Mouse (Mus musculus) embryonic facial prominence, embryonic 10.5 days (tissue): ENCODE data around the gene Nebl. TPM values are rescaled to one million over a fixed set of nuclear protein-coding genes. Genes with fewer than 3 reads are reported as not detected.

Experiments used
- DNase-seq: peaks from one replicate; pipeline ENCODE4 v3.0.0-alpha.2; 2017; ENCODE audit warnings: low spot score
- H3K27ac ChIP-seq: fragments of 300-500 bp; sonication (generic); replicated peaks from 2 replicates; pipeline ENCODE4 v1.5.1; 2016; ENCODE audit warnings: mild to moderate bottlenecking
- H3K27me3 ChIP-seq: fragments of 300-500 bp; sonication (generic); replicated peaks from 2 replicates; pipeline ENCODE4 v1.6.1; 2016; ENCODE audit warnings: low read depth, mild to moderate bottlenecking; ENCODE audit not compliant: poor library complexity, severe bottlenecking
- H3K36me3 ChIP-seq: fragments of 300-500 bp; sonication (generic); replicated peaks from 2 replicates; pipeline ENCODE4 v1.6.1; 2016; ENCODE audit warnings: mild to moderate bottlenecking, moderate library complexity
- H3K4me1 ChIP-seq: fragments of 300-500 bp; sonication (generic); 2 replicates; pipeline ENCODE4 v1.6.1; 2016
- H3K4me3 ChIP-seq: fragments of 300-500 bp; sonication (generic); 2 replicates; pipeline ENCODE4 v1.5.1; 2016; ENCODE audit warnings: mild to moderate bottlenecking, moderate library complexity
- H3K9me3 ChIP-seq: fragments of 300-500 bp; sonication (generic); 2 replicates; pipeline ENCODE4 v1.6.1; 2016; ENCODE audit warnings: mild to moderate bottlenecking
- WGBS: fragments of 180-500 bp; shearing (Covaris S2); methylation state at CpG from one replicate; pipeline ENCODE4 v1.1.7; 2016; 5-methylcytosine and 5-hydroxymethylcytosine counted together
- polyA plus RNA-seq: library from polyadenylated mRNA; unstranded; fragments of >200 nt; fragmentation: Nextera tagmentation; extraction: Ambion mirVana; gene quantifications from 2 replicates; pipeline ENCODE4 v1.2.1, GENCODE M21; 2016

The Nebl gene
- polyA plus RNA-seq, 1 experiment from 2014 or later: 6.7 TPM

DNA sequence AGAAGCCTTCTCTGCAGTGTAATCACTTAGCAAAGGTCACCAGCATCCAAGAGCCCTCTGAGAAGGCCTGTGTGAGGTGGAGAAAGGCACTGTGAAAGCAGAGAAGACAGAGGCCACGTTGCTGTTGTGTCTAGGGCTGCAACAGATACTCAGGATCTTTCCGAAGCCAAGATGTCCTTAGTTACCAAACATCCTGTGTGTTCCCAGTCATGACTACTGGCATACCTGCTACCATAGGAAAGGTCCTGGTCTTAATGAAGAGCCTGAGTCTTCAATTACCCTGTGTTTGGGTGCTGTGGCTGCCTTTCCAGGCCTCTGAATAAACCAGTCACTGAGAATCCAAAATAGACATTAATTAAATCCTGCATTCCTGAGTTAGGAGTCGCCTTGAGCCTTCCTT, 81.5 kb downstream of the Nebl start:
- DNase-seq: no peak
- Histone ChIP-seq H3K4me1 (peaks cover 12% of the 10 kb centered on the region), H3K9me3 (no peaks in the 10 kb centered on the region), H3K27ac (no peak overlapping the region), H3K36me3 (no peaks in the 10 kb centered on the region), H3K4me3 (no peak overlapping the region), H3K27me3 (no peaks in the 10 kb centered on the region)
- WGBS: 49% methylated on average over 3 of the region's 3 CpGs

DNA sequence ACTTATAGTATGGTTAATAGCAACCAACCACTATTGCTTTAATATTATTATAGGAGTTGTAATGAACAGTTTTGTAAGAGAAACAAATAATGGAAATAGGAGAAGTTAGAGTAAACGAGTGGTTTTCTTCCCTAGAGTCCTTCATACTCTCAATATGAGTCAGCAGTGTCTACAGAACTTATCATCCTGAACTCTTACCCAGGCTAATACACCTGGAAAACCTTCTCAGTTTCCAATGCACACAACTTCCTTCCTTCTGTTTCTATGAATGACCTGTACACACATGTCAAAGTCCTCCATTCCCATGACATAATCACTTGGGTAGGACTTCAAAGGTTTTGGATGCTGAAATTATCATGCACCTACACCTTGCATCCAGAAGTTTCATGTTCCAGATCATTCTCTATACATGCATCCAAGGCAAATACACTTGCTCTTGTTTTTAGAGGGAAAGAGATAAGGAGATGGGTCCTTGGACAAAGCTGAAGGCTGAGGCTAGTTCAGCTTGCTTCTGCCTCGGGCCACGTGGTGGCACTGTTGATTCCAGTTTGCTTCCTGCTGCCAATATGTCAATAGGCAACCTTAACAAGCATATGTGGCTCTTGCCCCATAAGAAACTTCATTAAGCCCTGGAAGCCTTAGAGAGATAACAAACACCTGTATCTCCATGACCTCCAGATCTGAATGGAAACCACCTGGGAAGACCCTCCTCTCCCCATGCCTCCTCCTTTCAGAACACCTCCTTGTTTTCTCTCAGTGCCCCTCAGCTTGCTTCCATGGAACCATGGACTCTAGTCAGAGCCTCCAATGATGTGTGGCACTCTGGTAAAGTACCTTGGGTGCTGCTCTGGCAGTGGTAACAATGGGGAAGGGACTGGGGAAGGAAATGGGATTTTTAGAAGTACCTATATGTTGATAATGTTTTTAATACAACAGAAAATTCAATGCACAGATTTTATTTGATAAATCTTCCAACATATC, 86.7 kb downstream of the Nebl start:
- H3K4me1 ChIP-seq: peaks cover 8% of the 10 kb centered on the region
- H3K27me3 ChIP-seq: no peaks in the 10 kb centered on the region
- H3K27ac ChIP-seq: no peak overlapping the region
- H3K36me3 ChIP-seq: no peaks in the 10 kb centered on the region
- 28% methylated on average over 3 of the region's 3 CpGs for WGBS
- H3K9me3 ChIP-seq: no peaks in the 10 kb centered on the region
- peak; percentile 66 for DNase-seq
- no peak overlapping the region for H3K4me3 ChIP-seq

DNA sequence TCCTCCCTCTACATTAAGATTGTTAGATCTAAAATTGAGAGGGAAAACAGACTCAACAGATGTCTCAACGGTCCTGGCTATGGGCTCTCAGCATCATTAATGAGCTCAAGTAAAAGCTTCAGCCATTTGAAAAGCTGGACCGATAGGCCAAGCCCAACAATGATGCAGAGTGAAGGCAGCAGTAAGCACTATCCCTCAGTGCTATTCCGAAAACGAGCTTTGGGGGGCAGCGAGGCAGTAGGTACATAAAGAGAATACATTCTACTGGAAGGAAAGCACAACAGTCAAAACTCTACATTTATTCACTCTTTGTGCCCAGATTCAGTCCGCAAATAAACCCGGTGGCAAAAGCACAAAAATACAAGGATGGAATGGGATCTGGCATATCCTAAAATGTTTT, 87.4 kb downstream of the Nebl start:
- peaks cover 8% of the 10 kb centered on the region for H3K4me1 ChIP-seq
- no peaks in the 10 kb centered on the region for H3K27me3 ChIP-seq
- no peaks in the 10 kb centered on the region for H3K36me3 ChIP-seq
- H3K4me3 ChIP-seq: no peak overlapping the region
- no peak for DNase-seq
- WGBS: 64% methylated on average over 7 of the region's 7 CpGs
- no peaks in the 10 kb centered on the region for H3K9me3 ChIP-seq
- no peak overlapping the region for H3K27ac ChIP-seq

DNA sequence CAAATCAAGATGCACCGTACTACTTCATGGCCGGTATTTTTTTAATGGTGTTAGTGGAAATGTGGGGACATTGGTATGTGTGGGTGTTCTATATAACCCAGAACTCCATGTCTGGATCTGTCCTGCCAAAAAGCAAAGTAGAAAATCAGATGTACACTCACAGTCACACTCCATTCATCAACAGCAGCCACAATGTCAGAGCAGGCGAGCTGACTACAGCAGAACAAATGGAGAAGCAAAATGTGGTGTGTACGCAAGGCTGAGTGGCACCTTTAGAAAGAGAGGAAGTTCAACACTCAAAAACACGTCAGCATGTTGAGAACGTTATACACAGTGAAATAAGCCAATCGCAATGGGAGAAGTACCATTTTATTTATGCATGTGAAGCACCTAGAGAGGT, 88.5 kb downstream of the Nebl start:
- Histone ChIP-seq H3K9me3 (no peaks in the 10 kb centered on the region), H3K36me3 (no peaks in the 10 kb centered on the region), H3K27me3 (no peaks in the 10 kb centered on the region; the same call in 1 of the 2 replicates), H3K4me1 (peaks cover 9% of the 10 kb centered on the region), H3K4me3 (no peak overlapping the region), H3K27ac (no peak overlapping the region)
- DNase-seq: no peak
- 91% methylated on average over 7 of the region's 7 CpGs for WGBS

DNA sequence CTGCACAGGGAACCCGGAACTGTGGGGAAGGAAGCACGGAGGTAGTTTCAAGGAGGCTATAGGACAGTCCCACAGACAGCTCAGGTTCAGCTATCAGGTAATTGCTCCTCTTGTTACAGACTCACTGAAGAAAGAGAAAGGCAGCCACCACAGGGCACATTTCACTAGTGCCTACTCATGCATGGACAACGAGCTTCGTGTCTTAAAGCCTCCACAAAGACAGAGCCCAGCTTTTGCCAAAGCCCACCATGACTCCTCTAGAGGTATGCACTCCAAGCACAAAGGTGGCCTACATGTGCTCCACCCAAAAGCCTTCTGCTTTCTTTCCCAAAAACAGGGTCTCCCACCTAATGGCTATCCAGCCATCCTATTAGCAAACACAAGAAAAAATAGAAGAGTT, 90.4 kb downstream of the Nebl start:
- H3K27me3 ChIP-seq: no peaks in the 10 kb centered on the region; the same call in 1 of the 2 replicates
- no peaks in the 10 kb centered on the region for H3K9me3 ChIP-seq
- 75% methylated on average over 4 of the region's 4 CpGs for WGBS
- no peaks in the 10 kb centered on the region for H3K36me3 ChIP-seq
- H3K4me3 ChIP-seq: no peak overlapping the region
- H3K27ac ChIP-seq: no peak overlapping the region
- H3K4me1 ChIP-seq: peaks cover 9% of the 10 kb centered on the region
- DNase-seq: no peak

DNA sequence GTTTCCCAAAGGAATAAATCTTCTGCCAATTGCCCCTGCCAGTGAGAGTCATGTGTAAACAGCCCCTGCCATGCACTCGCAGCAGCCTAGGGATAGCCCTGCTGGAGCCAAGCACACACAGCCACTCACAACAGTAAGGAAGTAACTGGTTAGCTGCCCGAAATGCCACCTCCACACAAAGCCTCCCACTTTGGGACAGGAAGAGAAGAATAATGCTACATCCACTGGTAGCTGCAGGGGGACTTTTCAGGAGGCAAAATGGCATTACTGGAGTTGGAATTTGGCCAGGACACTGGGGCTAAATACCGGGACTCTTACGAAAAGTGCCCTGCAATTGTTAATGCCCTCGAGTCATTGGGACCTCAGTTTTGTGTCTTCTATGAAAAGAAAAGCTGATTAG, 92.6 kb downstream of the Nebl start:
- no peaks in the 10 kb centered on the region for H3K36me3 ChIP-seq
- peaks cover 5% of the 10 kb centered on the region for H3K4me1 ChIP-seq
- no peaks in the 10 kb centered on the region for H3K9me3 ChIP-seq
- no peak overlapping the region for H3K27ac ChIP-seq
- 20% methylated on average over 5 of the region's 5 CpGs for WGBS
- H3K27me3 ChIP-seq: no peaks in the 10 kb centered on the region; the same call in 1 of the 2 replicates
- no peak overlapping the region for H3K4me3 ChIP-seq
- DNase-seq: no peak

DNA sequence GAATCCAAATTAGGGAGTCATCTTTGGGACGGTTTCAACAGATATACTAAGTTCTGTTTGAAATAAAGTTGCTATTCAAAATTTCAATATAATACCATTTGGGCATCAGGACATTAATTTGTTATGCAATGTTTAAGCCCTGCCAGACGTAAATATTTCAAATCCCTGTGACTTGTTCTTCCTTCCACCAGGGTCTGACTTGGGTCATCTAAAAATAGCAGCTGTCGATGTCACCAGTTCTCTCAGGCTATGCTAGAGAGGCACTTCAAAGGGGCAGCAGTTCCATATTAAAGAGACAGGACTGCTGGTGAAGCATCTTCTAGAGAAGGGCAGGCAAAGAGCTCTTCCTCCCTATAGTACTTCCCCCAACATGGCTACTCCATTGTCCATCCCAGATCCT, 107.3 kb downstream of the Nebl start:
- H3K36me3 ChIP-seq: no peaks in the 10 kb centered on the region
- H3K4me1 ChIP-seq: no peaks in the 10 kb centered on the region
- no peaks in the 10 kb centered on the region for H3K9me3 ChIP-seq
- no peaks in the 10 kb centered on the region for H3K27me3 ChIP-seq
- H3K4me3 ChIP-seq: no peak overlapping the region
- 59% methylated on average over 3 of the region's 3 CpGs for WGBS
- no peak overlapping the region for H3K27ac ChIP-seq
- DNase-seq: no peak

DNA sequence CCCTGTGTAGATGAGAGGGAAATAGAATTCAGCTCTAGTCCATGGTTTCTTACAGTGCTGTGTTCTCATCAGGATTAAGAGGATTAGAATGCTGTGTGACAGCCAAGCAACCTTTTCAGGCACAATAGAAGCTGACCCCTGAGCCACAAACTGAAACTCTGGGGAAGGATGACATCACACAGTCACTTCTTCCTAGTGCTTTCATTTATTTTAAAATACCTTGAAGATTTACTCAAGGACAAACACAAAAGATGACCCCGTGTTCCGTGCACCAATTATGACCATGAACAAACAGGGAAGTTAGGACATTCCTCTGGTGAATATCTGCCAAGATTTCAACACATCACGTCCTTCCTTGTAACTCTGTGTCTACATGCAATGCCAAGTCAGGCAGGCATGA, 121.0 kb downstream of the Nebl start:
- Histone ChIP-seq H3K9me3 (0 out of 2 replicates have a peak, but pooled peaks cover 3% of the 10 kb centered on the region), H3K4me3 (no peak overlapping the region), H3K27ac (no peak overlapping the region), H3K27me3 (no peaks in the 10 kb centered on the region), H3K36me3 (no peaks in the 10 kb centered on the region), H3K4me1 (no peaks in the 10 kb centered on the region)
- 67% methylated on average over 3 of the region's 3 CpGs for WGBS
- no peak for DNase-seq

DNA sequence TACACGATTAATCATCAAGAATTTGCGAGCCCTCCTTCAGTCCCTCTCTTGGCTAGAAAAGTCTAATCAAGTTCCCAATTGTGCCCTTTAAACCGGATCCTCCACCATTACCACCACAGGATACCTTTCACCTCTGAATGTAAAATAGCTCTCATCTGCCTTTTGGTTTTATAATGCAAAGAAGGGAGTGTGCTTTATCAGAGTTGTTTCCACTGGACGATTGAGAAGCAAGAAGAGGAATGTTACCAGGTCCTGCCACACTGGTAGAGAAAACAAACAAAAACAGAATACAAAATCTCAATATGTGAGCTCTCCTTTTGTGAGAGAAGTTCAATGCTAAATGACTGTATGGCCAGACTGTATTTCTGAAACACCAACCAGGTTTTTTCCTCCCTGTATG, 127.7 kb downstream of the Nebl start:
- 67% methylated on average over 4 of the region's 4 CpGs for WGBS
- H3K27me3 ChIP-seq: no peaks in the 10 kb centered on the region

DNA sequence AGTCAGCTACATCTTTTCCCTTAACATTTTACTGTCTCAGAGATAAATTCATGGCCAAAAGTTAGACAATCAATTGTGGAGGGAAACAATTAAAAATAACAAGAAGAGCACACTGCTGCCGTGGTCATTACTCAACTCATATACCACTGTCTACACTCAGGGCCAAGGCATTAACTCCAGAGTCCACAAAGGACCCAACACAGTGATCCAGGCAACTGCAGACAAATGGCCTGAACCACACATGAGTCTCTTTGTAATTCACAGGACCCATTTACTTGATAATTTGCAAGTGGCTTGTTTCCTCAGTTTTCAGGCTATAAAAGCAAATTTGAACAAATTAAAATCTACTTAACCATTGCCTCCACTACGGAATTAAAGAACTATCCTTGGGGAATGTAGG, 130.6 kb downstream of the Nebl start:
- Histone ChIP-seq H3K36me3 (no peaks in the 10 kb centered on the region), H3K4me1 (no peaks in the 10 kb centered on the region), H3K4me3 (no peak overlapping the region), H3K27me3 (no peaks in the 10 kb centered on the region), H3K9me3 (no peaks in the 10 kb centered on the region), H3K27ac (no peak overlapping the region)
- no peak for DNase-seq
- 78% methylated on average over 2 of the region's 2 CpGs for WGBS

More for the DNA sequence above, 127.7 kb downstream of the Nebl start:
- Histone ChIP-seq H3K36me3 (no peaks in the 10 kb centered on the region), H3K4me1 (no peaks in the 10 kb centered on the region), H3K27ac (no peak overlapping the region), H3K4me3 (no peak overlapping the region), H3K9me3 (no peaks in the 10 kb centered on the region)
- DNase-seq: no peak

DNA sequence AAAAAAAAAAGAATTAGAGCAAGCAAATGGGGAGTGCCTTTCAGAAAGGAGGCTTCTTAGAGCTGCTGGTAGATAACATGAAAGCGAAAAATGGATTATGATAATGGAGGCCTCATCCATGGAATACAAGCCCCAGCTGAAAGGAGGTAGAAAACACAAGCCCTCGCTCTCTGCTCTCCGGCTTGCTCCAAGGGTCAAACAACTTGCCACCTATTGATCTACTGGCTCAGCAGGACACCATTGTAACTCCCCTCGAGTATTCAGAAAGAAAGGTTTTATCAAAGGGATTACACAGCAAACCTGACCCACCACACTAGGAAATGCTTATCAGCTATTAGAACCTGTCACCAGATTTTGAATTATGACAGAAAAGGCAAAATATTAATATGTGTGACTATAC, 131.4 kb downstream of the Nebl start:
- Histone ChIP-seq H3K36me3 (no peaks in the 10 kb centered on the region), H3K27ac (no peak overlapping the region), H3K4me3 (no peak overlapping the region), H3K9me3 (no peaks in the 10 kb centered on the region), H3K27me3 (no peaks in the 10 kb centered on the region), H3K4me1 (no peaks in the 10 kb centered on the region)
- no peak for DNase-seq
- 58% methylated on average over 4 of the region's 4 CpGs for WGBS

DNA sequence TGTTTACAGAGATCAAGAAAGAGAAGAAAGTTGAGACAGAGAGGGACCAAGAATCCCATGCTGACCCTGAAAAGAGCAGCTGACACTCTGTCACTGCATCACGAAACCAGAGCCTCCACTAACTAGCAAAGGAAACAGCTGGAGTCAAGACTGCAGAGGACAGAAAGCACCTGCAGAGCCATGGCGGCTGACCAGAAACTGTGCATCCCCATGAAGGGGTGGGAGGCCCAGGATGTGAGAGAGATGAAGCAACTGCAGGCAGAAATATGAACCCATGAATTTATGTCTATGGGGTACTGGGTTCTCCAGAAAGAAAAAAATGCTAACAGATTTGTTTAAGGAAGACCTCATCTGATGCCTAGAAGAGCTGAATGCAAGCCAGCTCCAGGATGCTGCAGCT, 133.3 kb downstream of the Nebl start:
- Histone ChIP-seq H3K4me1 (no peaks in the 10 kb centered on the region), H3K27me3 (no peaks in the 10 kb centered on the region), H3K27ac (no peak overlapping the region), H3K36me3 (no peaks in the 10 kb centered on the region), H3K4me3 (no peak overlapping the region), H3K9me3 (no peaks in the 10 kb centered on the region)
- 46% methylated on average over 2 of the region's 2 CpGs for WGBS
- no peak for DNase-seq

DNA sequence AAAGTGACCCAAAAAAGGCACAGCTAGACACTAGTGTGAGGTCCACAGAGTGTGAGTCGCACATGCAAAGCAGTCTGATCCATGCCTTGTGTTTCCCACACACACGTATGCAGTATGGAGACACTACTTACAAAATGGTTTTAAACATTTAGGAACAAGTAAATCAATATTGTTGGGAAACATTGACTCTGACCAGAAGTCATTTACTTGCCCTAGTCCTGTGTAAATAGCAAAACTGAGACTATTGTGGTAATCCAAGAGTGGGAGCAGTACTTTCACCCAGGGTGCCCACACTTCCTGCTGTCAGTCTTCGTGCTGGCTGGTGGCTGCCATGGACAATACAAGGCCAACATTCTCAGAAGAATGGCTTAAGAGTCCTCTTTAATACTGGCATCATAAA, 141.6 kb downstream of the Nebl start:
- H3K36me3 ChIP-seq: no peaks in the 10 kb centered on the region
- H3K4me1 ChIP-seq: no peaks in the 10 kb centered on the region
- H3K27ac ChIP-seq: no peak overlapping the region
- H3K4me3 ChIP-seq: no peak overlapping the region
- no peaks in the 10 kb centered on the region for H3K27me3 ChIP-seq
- DNase-seq: no peak
- no peaks in the 10 kb centered on the region for H3K9me3 ChIP-seq
- 89% methylated on average over 3 of the region's 3 CpGs for WGBS
